Mouse (Mus musculus) CH12.LX (cell line): ENCODE measurements at regions not wholly inside any gene's neighbourhood (a gene's known extent, or its start where the extent isn't known, plus 50 kb on each side); places are given as distances from the start of the nearest gene placed in this dataset.

Source experiments
- DNase-seq: peaks from one replicate; pipeline ENCODE4 v3.0.0-alpha.2; 2013; ENCODE audit errors: extremely low read depth
- H3K27ac ChIP-seq: 2 replicates; pipeline ENCODE4 v1.5.1; 2012; ENCODE audit warnings: low read depth, mild to moderate bottlenecking, control low read depth, moderate library complexity; ENCODE audit not compliant: insufficient read depth
- H3K27me3 ChIP-seq: replicated peaks from 2 replicates; pipeline ENCODE3; 2012; ENCODE audit warnings: inconsistent platforms
- H3K36me3 ChIP-seq, 2 experiments: replicated peaks in 1 of 2; 2 replicates each; pipeline versions ENCODE3 to v1.6.1; 2012; ENCODE audit warnings: inconsistent platforms in 1 of 2, low read length in 1 of 2, mild to moderate bottlenecking in 1 of 2, mixed read lengths in 1 of 2, moderate library complexity in 1 of 2; ENCODE audit not compliant: control insufficient read depth in 1 of 2, insufficient read depth in 1 of 2
- H3K4me1 ChIP-seq, 2 experiments: 2 replicates each; pipeline ENCODE4 v1.6.1; 2012; ENCODE audit warnings: inconsistent platforms in 1 of 2, moderate library complexity in 1 of 2; ENCODE audit not compliant: insufficient read depth in 2 of 2, control insufficient read depth in 1 of 2
- H3K4me2 ChIP-seq: 2 replicates; pipeline ENCODE4 v1.6.1; 2012; ENCODE audit warnings: low read depth, mild to moderate bottlenecking, control low read depth; ENCODE audit not compliant: poor library complexity, insufficient read depth, severe bottlenecking
- H3K4me3 ChIP-seq, 3 experiments: fragments of 150-350 bp in 1 of 3; sonication (generic) in 1 of 3; replicated peaks in 1 of 3; 2 replicates each; pipeline versions ENCODE3 to v1.5.1; 2011 to 2012; ENCODE audit warnings: low read depth in 2 of 3, low read length in 2 of 3, mild to moderate bottlenecking in 2 of 3, moderate library complexity in 2 of 3, control low read depth in 1 of 3, improper control_type of control experiment in 1 of 3, inconsistent platforms in 1 of 3, mixed read lengths in 1 of 3; ENCODE audit not compliant: poor library complexity in 1 of 3
- H3K79me2 ChIP-seq: replicated peaks from 2 replicates; pipeline ENCODE4 v1.6.1; 2012; ENCODE audit warnings: mild to moderate bottlenecking, moderate library complexity; ENCODE audit not compliant: control insufficient read depth, poor library complexity, insufficient read depth, severe bottlenecking; ENCODE audit errors: extremely low read depth
- H3K9ac ChIP-seq: 2 replicates; pipeline ENCODE4 v1.6.1; 2012; ENCODE audit warnings: low read depth, mild to moderate bottlenecking, control low read depth, moderate library complexity; ENCODE audit not compliant: insufficient read depth
- H3K9me3 ChIP-seq: replicated peaks from 2 replicates; pipeline ENCODE3; 2012; ENCODE audit warnings: low read length, inconsistent platforms, mixed read lengths
- BHLHE40 ChIP-seq: IDR thresholded peaks from 2 replicates; pipeline ENCODE4 v1.6.1; 2011; ENCODE audit warnings: mild to moderate bottlenecking, low read depth, low read length, improper control_type of control experiment
- CHD1 ChIP-seq: IDR thresholded peaks from 2 replicates; pipeline ENCODE4 v1.6.1; 2012; ENCODE audit warnings: low read depth, low read length, improper control_type of control experiment, inconsistent platforms
- CHD2 ChIP-seq: IDR thresholded peaks from 2 replicates; pipeline ENCODE4 v1.6.1; 2011; ENCODE audit warnings: low read length, improper control_type of control experiment
- CTCF ChIP-seq, 2 experiments: IDR thresholded peaks in 1 of 2; conservative IDR thresholded peaks in 1 of 2; 2 replicates each; pipeline ENCODE4 v1.5.1; 2011 to 2012; ENCODE audit warnings: low read depth in 2 of 2, low read length in 2 of 2, improper control_type of control experiment in 1 of 2, inconsistent platforms in 1 of 2, mild to moderate bottlenecking in 1 of 2, moderate library complexity in 1 of 2
- E2F4 ChIP-seq: IDR thresholded peaks from 2 replicates; pipeline ENCODE4 v1.6.1; 2011; ENCODE audit warnings: low read depth, low read length, improper control_type of control experiment; ENCODE audit not compliant: insufficient replicate concordance
- ELF1 ChIP-seq: IDR thresholded peaks from 2 replicates; pipeline ENCODE4 v1.6.1; 2014; ENCODE audit warnings: low read depth, mild to moderate bottlenecking, inconsistent platforms, low read length, improper control_type of control experiment
- ETS1 ChIP-seq: conservative IDR thresholded peaks from 2 replicates; pipeline ENCODE4 v1.6.1; 2012; ENCODE audit warnings: low read depth, mild to moderate bottlenecking, inconsistent platforms, low read length, improper control_type of control experiment, moderate library complexity
- MAFK ChIP-seq: IDR thresholded peaks from 2 replicates; pipeline ENCODE4 v1.6.1; 2011; ENCODE audit warnings: low read length, improper control_type of control experiment; ENCODE audit not compliant: insufficient replicate concordance
- MAX ChIP-seq: IDR thresholded peaks from 2 replicates; pipeline ENCODE4 v1.6.1; 2011; ENCODE audit warnings: low read length, improper control_type of control experiment
- MEF2A ChIP-seq: IDR thresholded peaks from 2 replicates; pipeline ENCODE4 v1.6.1; 2014; ENCODE audit warnings: low read depth, mild to moderate bottlenecking, inconsistent platforms, low read length, improper control_type of control experiment, borderline replicate concordance
- MYC ChIP-seq: IDR thresholded peaks from 2 replicates; pipeline ENCODE4 v1.6.1; 2011; ENCODE audit warnings: low read depth, mild to moderate bottlenecking, improper control_type of control experiment, low read length
- NELFE ChIP-seq: IDR thresholded peaks from 2 replicates; pipeline ENCODE4 v1.6.1; 2011; ENCODE audit warnings: low read depth, low read length, improper control_type of control experiment
- NRF1 ChIP-seq: IDR thresholded peaks from 2 replicates; pipeline ENCODE4 v1.6.1; 2014; ENCODE audit warnings: low read depth, mild to moderate bottlenecking, inconsistent platforms, low read length, improper control_type of control experiment, moderate library complexity
- POLR2A ChIP-seq: IDR thresholded peaks from 2 replicates; pipeline ENCODE4 v1.6.1; 2011; ENCODE audit warnings: low read depth, mild to moderate bottlenecking, improper control_type of control experiment, low read length
- POLR2AphosphoS2 ChIP-seq: IDR thresholded peaks from 2 replicates; pipeline ENCODE4 v1.6.1; 2011; ENCODE audit warnings: low read depth, low read length, improper control_type of control experiment
- RAD21 ChIP-seq: IDR thresholded peaks from 2 replicates; pipeline ENCODE4 v1.6.1; 2011; ENCODE audit warnings: low read depth, mild to moderate bottlenecking, low read length, improper control_type of control experiment, moderate library complexity
- SIN3A ChIP-seq: IDR thresholded peaks from 2 replicates; pipeline ENCODE4 v1.6.1; 2012; ENCODE audit warnings: low read length, improper control_type of control experiment, inconsistent platforms
- TBP ChIP-seq: conservative IDR thresholded peaks from 2 replicates; pipeline ENCODE4 v1.6.1; 2011; ENCODE audit warnings: low read depth, low read length, improper control_type of control experiment
- TCF12 ChIP-seq: IDR thresholded peaks from 2 replicates; pipeline ENCODE4 v1.6.1; 2014; ENCODE audit warnings: low read depth, mild to moderate bottlenecking, inconsistent platforms, low read length, improper control_type of control experiment
- USF2 ChIP-seq: conservative IDR thresholded peaks from 2 replicates; pipeline ENCODE4 v1.6.1; 2011; ENCODE audit warnings: low read depth, low read length, improper control_type of control experiment
- ZNF384 ChIP-seq: IDR thresholded peaks from 2 replicates; pipeline ENCODE4 v1.6.1; 2012; ENCODE audit warnings: low read depth, low read length, improper control_type of control experiment, inconsistent platforms
- dilution Hi-C: fragments of 300-500 bp; cut with MboI; formaldehyde crosslinking; loops from 2 replicates; pipeline ENCODE4 v1.14.3; 2020; ENCODE audit warnings: low sequenced_read_pairs; ENCODE audit not compliant: extremely low pct_unique_long_range_greater_than_20kb, extremely low pct_ligation_motif_present
- in situ Hi-C: fragments of 300-500 bp; cut with MboI; formaldehyde crosslinking; loops from 3 replicates; pipeline ENCODE4 v1.14.3; 2019; ENCODE audit warnings: low sequenced_read_pairs, low pct_ligation_motif_present, low pct_unique_long_range_greater_than_20kb, mixed read lengths

DNA sequence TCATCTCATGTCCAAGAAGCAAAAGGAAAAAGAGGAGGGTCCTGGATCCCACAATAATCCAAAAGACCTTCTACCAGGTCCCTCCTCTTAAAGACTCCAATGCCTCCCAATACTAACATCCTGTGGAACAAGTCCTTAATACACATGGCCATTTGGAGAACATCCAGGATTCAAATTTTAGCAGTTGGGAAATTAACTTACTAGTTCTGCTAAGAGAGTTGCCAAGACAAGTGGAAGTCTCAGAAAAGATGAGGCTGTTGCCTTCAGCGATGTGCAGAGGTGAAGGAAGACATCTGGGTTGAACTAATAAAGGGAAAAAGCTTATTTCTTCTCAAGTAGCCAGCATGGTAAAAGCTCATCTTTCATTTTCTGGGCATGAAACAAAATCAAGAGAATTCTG is 64.8 kb upstream of the Serpine2 start:
- Histone ChIP-seq H3K4me3 (no peak overlapping the region), H3K79me2 (no peaks in the 10 kb centered on the region), H3K9ac (no peak overlapping the region), H3K9me3 (no peaks in the 10 kb centered on the region), H3K4me1 (no peaks in the 10 kb centered on the region), H3K36me3 (no peaks in the 10 kb centered on the region), H3K4me2 (no peak overlapping the region), H3K27ac (no peak overlapping the region), H3K27me3 (no peaks in the 10 kb centered on the region)
- dilution Hi-C loops: no loop called here
- in situ Hi-C loops: no loop called here
- no peak for DNase-seq
- TF ChIP-seq MAX: no peak

DNA sequence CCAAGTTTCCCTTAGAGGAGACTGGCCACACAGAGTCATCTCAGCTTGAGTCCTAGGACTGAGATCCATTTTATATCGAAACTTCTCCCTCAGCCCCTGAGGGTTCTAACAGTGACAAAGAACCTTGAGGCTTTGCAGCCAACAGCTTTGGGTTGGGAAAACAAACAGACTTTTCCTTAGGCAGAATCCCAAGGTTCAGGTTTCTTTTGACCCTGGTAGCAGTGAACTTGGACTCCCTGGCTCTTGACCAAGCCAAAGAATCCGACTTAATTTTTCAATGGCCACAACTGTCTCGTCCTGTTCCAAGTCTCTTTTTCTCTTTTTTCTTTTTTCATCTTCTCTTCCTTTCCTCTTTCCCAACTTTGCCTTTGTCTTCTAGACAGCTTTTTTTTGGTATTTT is 60.9 kb upstream of the Serpine2 start:
- Histone ChIP-seq H3K36me3 (no peaks in the 10 kb centered on the region), H3K27ac (no peak overlapping the region), H3K9ac (no peak overlapping the region), H3K4me3 (no peak overlapping the region), H3K4me2 (no peak overlapping the region), H3K79me2 (no peaks in the 10 kb centered on the region), H3K9me3 (no peaks in the 10 kb centered on the region), H3K4me1 (no peaks in the 10 kb centered on the region), H3K27me3 (no peaks in the 10 kb centered on the region)
- dilution Hi-C loops: no loop called here
- DNase-seq: no peak
- TF ChIP-seq CHD2: no peak
- no peak for TF ChIP-seq ELF1
- no peak for TF ChIP-seq ZNF384
- no peak for TF ChIP-seq POLR2AphosphoS2
- no peak for TF ChIP-seq USF2
- no peak for TF ChIP-seq MEF2A
- TF ChIP-seq CTCF (conservative IDR thresholded peaks at IDR 0.05 in 1 of 2, IDR thresholded peaks at IDR 0.05 in 1 of 2; ENCODE audit: low read depth in 2 of 2, low read length in 2 of 2): no peak
- TF ChIP-seq NRF1: no peak
- no peak for TF ChIP-seq TCF12
- no peak for TF ChIP-seq POLR2A
- no peak for TF ChIP-seq TBP
- TF ChIP-seq SIN3A: no peak
- TF ChIP-seq CHD1: no peak
- no peak for TF ChIP-seq E2F4
- TF ChIP-seq MYC: no peak
- no peak for TF ChIP-seq NELFE
- no peak for TF ChIP-seq RAD21
- in situ Hi-C loops: no loop called here

DNA sequence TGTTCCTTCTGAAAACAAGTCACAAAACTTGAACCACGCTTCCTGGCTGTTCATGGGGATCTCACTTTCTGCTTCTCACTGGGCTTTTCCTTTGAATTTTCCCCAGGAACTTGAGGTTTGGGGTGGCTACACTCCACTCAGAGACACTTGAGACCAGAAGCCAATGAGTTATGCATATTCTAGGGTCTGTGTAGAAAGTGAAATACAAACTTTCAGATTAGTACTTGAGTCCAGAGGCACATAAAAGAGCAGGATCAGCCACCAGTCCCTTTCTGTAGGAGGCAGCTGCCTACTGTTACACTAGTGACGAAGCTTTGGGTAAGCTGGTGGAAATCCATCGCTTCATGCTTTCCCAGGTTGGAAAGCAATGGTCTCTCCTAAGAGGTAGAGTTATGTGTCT is 60.4 kb upstream of the Serpine2 start:
- Histone ChIP-seq H3K36me3 (no peaks in the 10 kb centered on the region), H3K4me2 (no peak overlapping the region), H3K27me3 (no peaks in the 10 kb centered on the region), H3K9me3 (no peaks in the 10 kb centered on the region), H3K4me3 (no peak overlapping the region), H3K4me1 (no peaks in the 10 kb centered on the region), H3K27ac (no peak overlapping the region), H3K79me2 (no peaks in the 10 kb centered on the region), H3K9ac (no peak overlapping the region)
- TF ChIP-seq RAD21 (no peak), ETS1 (no peak), SIN3A (no peak), TCF12 (no peak), MAFK (no peak), BHLHE40 (no peak), USF2 (no peak)
- DNase-seq: no peak
- dilution Hi-C loops (no loop called here), in situ Hi-C loops (no loop called here)
